Mouse (Mus musculus): ENCODE measurements around the gene Mdm2.

GRCm38 (mm10) chr10:117667663-117668507, 42.7 kb downstream of the Mdm2 start:
- TF ChIP-seq CTCF (IDR thresholded peaks at IDR 0.05; ENCODE audit: insufficient read depth, low read depth, low read length) = no peak
- no peak for TF ChIP-seq POLR2A (IDR thresholded peaks at IDR 0.05; ENCODE audit: insufficient read depth, low read depth, low read length)

Data from olfactory bulb, adult 2 months (tissue).